In genomic region chr9:109833088-109833412, GRCm38 (mm10) we compare ENCODE assay signal across 8 mouse cellular contexts. TPM values are rescaled to one million over a fixed set of nuclear protein-coding genes. Genes with fewer than 3 reads are reported as not detected.
DNase-seq lines count a peak whose midpoint lies in the region; ATAC-seq and TF ChIP-seq lines count a peak whose summit lies in the region.

No protein-coding gene starts in this region.

- no peak for TF ChIP-seq CTCF in heart, adult 2 months (IDR thresholded peaks at IDR 0.05)
- TF ChIP-seq CTCF in C2C12 (IDR thresholded peaks at IDR 0.05; ENCODE audit: control insufficient read depth, insufficient read depth, insufficient read length), result no peak

- 3% methylated on average over 6 of the region's 6 CpGs for WGBS in heart, adult 2 months
- 9% methylated on average over 6 of the region's 6 CpGs for WGBS in forebrain, embryonic 14.5 days
- 6% methylated on average over 6 of the region's 6 CpGs for WGBS in liver, embryonic 15.5 days (ENCODE audit: insufficient replicate concordance)

- no peaks in the 10 kb centered on the region for H3K79me3 ChIP-seq in C2C12 (ENCODE audit: low read depth)

- peaks cover 6% of the 10 kb centered on the region for H3K4me1 ChIP-seq in heart, adult 2 months (ENCODE audit: control insufficient read depth, insufficient read depth, low read length)
- no peaks in the 10 kb centered on the region for H3K4me1 ChIP-seq in forebrain, embryonic 14.5 days (ENCODE audit: control insufficient read depth, insufficient read depth, low read length)
- H3K4me1 ChIP-seq in liver, embryonic 15.5 days (replicated peaks), result peaks cover 19% of the 10 kb centered on the region

- intact Hi-C loops in heart, adult 2 months (cut with DNase I), result loop anchor here (10.0 kb wide), 1 partner anchor 148 kb away; no protein-coding TSS in a partner anchor
- intact Hi-C loops in heart, postnatal 14 days (cut with DNase I), result loop anchor here (2.0 kb wide), 1 partner anchor 146 kb away; no protein-coding TSS in a partner anchor
- intact Hi-C loops in left cerebral cortex, postnatal 4 days (cut with DNase I), result loop anchor here (5.0 kb wide), 1 partner anchor 746 kb away; no protein-coding TSS in a partner anchor

- no peak for TF ChIP-seq POLR2A in heart, adult 2 months (IDR thresholded peaks at IDR 0.05; ENCODE audit: insufficient read depth, low read depth, low read length)

- no peak for DNase-seq in heart, adult 2 months
- no peak for DNase-seq in heart, postnatal 14 days
- DNase-seq in forebrain, embryonic 14.5 days (ENCODE audit: low spot score), result no peak
- DNase-seq in left cerebral cortex, postnatal 4 days, result no peak

- peak overlapping the region; percentile 92 for H3K27ac ChIP-seq in heart, adult 2 months
- H3K27ac ChIP-seq in forebrain, embryonic 14.5 days (ENCODE audit: low read depth, low read length), result no peak overlapping the region
- peak overlapping the region; percentile 54; the same call in 1 of the 2 replicates for H3K27ac ChIP-seq in liver, embryonic 15.5 days (replicated peaks)

- H3K79me2 ChIP-seq in heart, adult 2 months (replicated peaks; ENCODE audit: control insufficient read depth, insufficient read depth, low read length), result no peaks in the 10 kb centered on the region
- H3K79me2 ChIP-seq in C2C12 (ENCODE audit: control insufficient read depth, insufficient read depth), result peaks cover 17% of the 10 kb centered on the region

- H3K27me3 ChIP-seq in heart, adult 2 months (ENCODE audit: control insufficient read depth, insufficient read depth, low read length), result no peaks in the 10 kb centered on the region
- no peaks in the 10 kb centered on the region for H3K27me3 ChIP-seq in C2C12 (ENCODE audit: control insufficient read depth, insufficient read depth, insufficient read length)
- H3K27me3 ChIP-seq in forebrain, embryonic 14.5 days (replicated peaks; ENCODE audit: control insufficient read depth, insufficient read depth, low read length), result no peaks in the 10 kb centered on the region
- no peaks in the 10 kb centered on the region for H3K27me3 ChIP-seq in liver, embryonic 15.5 days

- no peak for TF ChIP-seq EP300 in heart, adult 2 months (IDR thresholded peaks at IDR 0.05; ENCODE audit: insufficient read depth, low read depth, low read length)

- no peaks in the 10 kb centered on the region for H3K9me3 ChIP-seq in forebrain, embryonic 14.5 days (replicated peaks; ENCODE audit: control insufficient read depth, low read length)
- no peaks in the 10 kb centered on the region for H3K9me3 ChIP-seq in liver, embryonic 15.5 days (replicated peaks)

- peak overlapping the region; percentile 9 for H3ac ChIP-seq in C2C12 (ENCODE audit: control insufficient read depth, insufficient read length, low read depth)

- no peaks in the 10 kb centered on the region for H3K36me3 ChIP-seq in heart, adult 2 months (ENCODE audit: control insufficient read depth, insufficient read depth, low read length)
- H3K36me3 ChIP-seq in C2C12 (ENCODE audit: control insufficient read depth, insufficient read depth), result peaks cover 3% of the 10 kb centered on the region
- H3K36me3 ChIP-seq in forebrain, embryonic 14.5 days (ENCODE audit: control insufficient read depth, insufficient read depth, low read length), result peaks cover 16% of the 10 kb centered on the region; the same call in 1 of the 2 replicates
- H3K36me3 ChIP-seq in liver, embryonic 15.5 days (replicated peaks), result peaks cover 20% of the 10 kb centered on the region; the same call in 1 of the 2 replicates

- ATAC-seq in forebrain, embryonic 14.5 days, result peak; percentile 53; the same call in 1 of the 2 replicates
- ATAC-seq in liver, embryonic 15.5 days (ENCODE audit: insufficient read depth), result peak; percentile 16
- no peak for ATAC-seq in CD4-positive, CD25-positive, alpha-beta regulatory T cell, adult 4 months
- ATAC-seq in inflammation-experienced regulatory T-cells, adult 6 months, result no peak

- H3K9ac ChIP-seq in heart, adult 2 months (ENCODE audit: low read depth, low read length), result peak overlapping the region; percentile 65
- peak overlapping the region; percentile 58 for H3K9ac ChIP-seq in forebrain, embryonic 14.5 days (ENCODE audit: low read length)
- H3K9ac ChIP-seq in liver, embryonic 15.5 days, result peak overlapping the region; percentile 57

- peak overlapping the region; percentile 65 for H3K4me2 ChIP-seq in forebrain, embryonic 14.5 days (ENCODE audit: low read length)
- peak overlapping the region; percentile 87 for H3K4me2 ChIP-seq in liver, embryonic 15.5 days

- peak overlapping the region; percentile 59 for H3K4me3 ChIP-seq in heart, adult 2 months
- H3K4me3 ChIP-seq in C2C12 (ENCODE audit: insufficient read depth, poor library complexity, severe bottlenecking), result peak overlapping the region; percentile 49
- H3K4me3 ChIP-seq in forebrain, embryonic 14.5 days (ENCODE audit: low read depth, low read length), result peak overlapping the region; percentile 48
- H3K4me3 ChIP-seq in liver, embryonic 15.5 days (replicated peaks), result peak overlapping the region; percentile 68

TF ChIP-seq in C2C12, 6 proteins besides CTCF, POLR2A, EP300 and RAD21:
- TF ChIP-seq FOSL1 (IDR thresholded peaks at IDR 0.05; ENCODE audit: insufficient read depth, low read length, poor library complexity, severe bottlenecking), result no peak
- no peak for TF ChIP-seq MYOG (IDR thresholded peaks at IDR 0.05; ENCODE audit: control insufficient read depth, extremely low read depth, insufficient read length)
- no peak for TF ChIP-seq MYOD1 (IDR thresholded peaks at IDR 0.05; ENCODE audit: control insufficient read depth, insufficient read length, low read depth)
- no peak for TF ChIP-seq CEBPB (IDR thresholded peaks at IDR 0.05; ENCODE audit: low read depth)
- no peak for TF ChIP-seq MAX (IDR thresholded peaks at IDR 0.05)
- TF ChIP-seq USF1 (IDR thresholded peaks at IDR 0.05; ENCODE audit: low read depth), result no peak

RNA-seq across cellular contexts. Expression of gene Nme6, which starts 0.5 kb away (rescaled TPM):
- 10 to 100 TPM; 20.1 to 20.6 TPM for total RNA-seq in heart, adult 2 months (2021)
- 31.0 and 43.0 TPM in 2 replicates for polyA plus RNA-seq in heart, adult 2 months (2012; rRNA removed)
- 10 to 100 TPM; 16.0 to 16.4 TPM for total RNA-seq in heart, postnatal 14 days (2021)
- polyA plus RNA-seq in C2C12 (2012; fragmentation: generic; extraction: Trizol), result 46.5 TPM
- polyA plus RNA-seq in forebrain, embryonic 14.5 days (2014; fragmentation: Nextera tagmentation; extraction: Ambion mirVana), result 74.6 and 84.7 TPM in 2 replicates
- polyA plus RNA-seq in liver, embryonic 15.5 days (2015; fragmentation: Nextera tagmentation; extraction: Ambion mirVana), result 51.1 and 55.1 TPM in 2 replicates
- polyA plus RNA-seq in CD4-positive, CD25-positive, alpha-beta regulatory T cell, adult 4 months (2017; shearing (Covaris generic)), result 10 to 100 TPM in 1 of 2 experiments, 1 to 10 TPM in 1; 8.8 to 15.1 TPM
- total RNA-seq in left cerebral cortex, postnatal 4 days (2021), result 10 to 100 TPM; 22.7 to 25.3 TPM
- 10 to 100 TPM in 1 of 3 experiments, 1 to 10 TPM in 2; 6.7 to 16.6 (median 9.4) TPM for polyA plus RNA-seq in inflammation-experienced regulatory T-cells, adult 6 months (2017; shearing (Covaris generic))

RNA-seq across cellular contexts. Expression of gene Camp, which starts 16.4 kb away (rescaled TPM):
- total RNA-seq in heart, adult 2 months (2021), result not detected
- 0.35 and 1.5 TPM in 2 replicates for polyA plus RNA-seq in heart, adult 2 months (2012; rRNA removed)
- under 1 TPM in 1 of 2 experiments, not detected in 1; 0.61 TPM for total RNA-seq in heart, postnatal 14 days (2021)
- not detected for polyA plus RNA-seq in C2C12 (2012; fragmentation: generic; extraction: Trizol)
- 1.1 TPM in 1 of 2 replicates, not detected in the other for polyA plus RNA-seq in forebrain, embryonic 14.5 days (2014; fragmentation: Nextera tagmentation; extraction: Ambion mirVana)
- polyA plus RNA-seq in liver, embryonic 15.5 days (2015; fragmentation: Nextera tagmentation; extraction: Ambion mirVana), result 281 and 299 TPM in 2 replicates
- not detected for polyA plus RNA-seq in CD4-positive, CD25-positive, alpha-beta regulatory T cell, adult 4 months (2017; shearing (Covaris generic))
- total RNA-seq in left cerebral cortex, postnatal 4 days (2021), result not detected
- polyA plus RNA-seq in inflammation-experienced regulatory T-cells, adult 6 months (2017; shearing (Covaris generic)), result 1 to 10 TPM in 1 of 3 experiments, not detected in 2; 1.5 TPM

RNA-seq across cellular contexts. Expression of gene Spink8, which starts 21.0 kb away (rescaled TPM):
- total RNA-seq in heart, adult 2 months (2021), result not detected
- polyA plus RNA-seq in heart, adult 2 months (2012; rRNA removed), result not detected in 2 replicates
- not detected for total RNA-seq in heart, postnatal 14 days (2021)
- not detected for polyA plus RNA-seq in C2C12 (2012; fragmentation: generic; extraction: Trizol)
- not detected in 2 replicates for polyA plus RNA-seq in forebrain, embryonic 14.5 days (2014; fragmentation: Nextera tagmentation; extraction: Ambion mirVana)
- not detected in 2 replicates for polyA plus RNA-seq in liver, embryonic 15.5 days (2015; fragmentation: Nextera tagmentation; extraction: Ambion mirVana)
- polyA plus RNA-seq in CD4-positive, CD25-positive, alpha-beta regulatory T cell, adult 4 months (2017; shearing (Covaris generic)), result not detected
- total RNA-seq in left cerebral cortex, postnatal 4 days (2021), result not detected
- polyA plus RNA-seq in inflammation-experienced regulatory T-cells, adult 6 months (2017; shearing (Covaris generic)), result not detected

RNA-seq across cellular contexts. Expression of gene Cdc25a, which starts 42.3 kb away (rescaled TPM):
- total RNA-seq in heart, adult 2 months (2021), result 1 to 10 TPM; 4.4 to 4.9 TPM
- 2.1 and 2.8 TPM in 2 replicates for polyA plus RNA-seq in heart, adult 2 months (2012; rRNA removed)
- 1 to 10 TPM; 5.7 to 6.1 TPM for total RNA-seq in heart, postnatal 14 days (2021)
- 23.3 TPM for polyA plus RNA-seq in C2C12 (2012; fragmentation: generic; extraction: Trizol)
- polyA plus RNA-seq in forebrain, embryonic 14.5 days (2014; fragmentation: Nextera tagmentation; extraction: Ambion mirVana), result 15.1 and 15.7 TPM in 2 replicates
- 12.7 and 13.3 TPM in 2 replicates for polyA plus RNA-seq in liver, embryonic 15.5 days (2015; fragmentation: Nextera tagmentation; extraction: Ambion mirVana)
- 1 to 10 TPM; 7.0 to 7.4 TPM for polyA plus RNA-seq in CD4-positive, CD25-positive, alpha-beta regulatory T cell, adult 4 months (2017; shearing (Covaris generic))
- total RNA-seq in left cerebral cortex, postnatal 4 days (2021), result 10 to 100 TPM in 1 of 2 experiments, 1 to 10 TPM in 1; 9.9 to 10.3 TPM
- 10 to 100 TPM in 1 of 3 experiments, 1 to 10 TPM in 2; 6.2 to 10.2 (median 8.1) TPM for polyA plus RNA-seq in inflammation-experienced regulatory T-cells, adult 6 months (2017; shearing (Covaris generic))

RNA-seq across cellular contexts. Expression of gene Fbxw27, which starts 42.6 kb away (rescaled TPM):
- total RNA-seq in heart, adult 2 months (2021), result not detected
- not detected in 2 replicates for polyA plus RNA-seq in heart, adult 2 months (2012; rRNA removed)
- not detected for total RNA-seq in heart, postnatal 14 days (2021)
- not detected for polyA plus RNA-seq in C2C12 (2012; fragmentation: generic; extraction: Trizol)
- not detected in 2 replicates for polyA plus RNA-seq in forebrain, embryonic 14.5 days (2014; fragmentation: Nextera tagmentation; extraction: Ambion mirVana)
- polyA plus RNA-seq in liver, embryonic 15.5 days (2015; fragmentation: Nextera tagmentation; extraction: Ambion mirVana), result not detected in 2 replicates
- not detected for polyA plus RNA-seq in CD4-positive, CD25-positive, alpha-beta regulatory T cell, adult 4 months (2017; shearing (Covaris generic))
- not detected for total RNA-seq in left cerebral cortex, postnatal 4 days (2021)
- polyA plus RNA-seq in inflammation-experienced regulatory T-cells, adult 6 months (2017; shearing (Covaris generic)), result not detected

Comparison
In these comparisons a context has a peak if more than half of its experiments do, and no peak if none do; other contexts are left out.
1. ATAC-seq: peak in forebrain, embryonic 14.5 days (single experiment) and liver, embryonic 15.5 days (single experiment); none in CD4-positive, CD25-positive, alpha-beta regulatory T cell, adult 4 months (single experiment) and inflammation-experienced regulatory T-cells, adult 6 months (single experiment).
2. RNA of gene Camp, which starts 16.4 kb away (polyA plus RNA-seq): 281 to 299 TPM in liver, embryonic 15.5 days; 0.35 to 1.5 TPM in heart, adult 2 months, 1.1 TPM in forebrain, embryonic 14.5 days, not detected in C2C12 (single experiment), not detected in CD4-positive, CD25-positive, alpha-beta regulatory T cell, adult 4 months and 1.5 TPM in inflammation-experienced regulatory T-cells, adult 6 months; every median in the first group is over 100 times any median in the second.
3. Peak in every context shown above with its lines, with median percentiles within 50 percentile points of each other: H3K4me3 ChIP-seq and H3K9ac ChIP-seq.